Mouse (Mus musculus) ES-Bruce4 (cell line): ENCODE results near the gene Dlg4. TPM values are rescaled to one million over a fixed set of nuclear protein-coding genes. Genes with fewer than 3 reads are reported as not detected.

Source experiments
- H3K27ac ChIP-seq: 2 replicates; pipeline ENCODE4 v1.5.1; 2012; ENCODE audit warnings: low read length, inconsistent platforms; ENCODE audit not compliant: insufficient read depth
- H3K27me3 ChIP-seq: 2 replicates; pipeline ENCODE4 v1.6.1; 2012; ENCODE audit warnings: mild to moderate bottlenecking, low read length, inconsistent platforms; ENCODE audit not compliant: control insufficient read depth, poor library complexity, insufficient read depth, severe bottlenecking
- H3K36me3 ChIP-seq: 2 replicates; pipeline ENCODE4 v1.6.1; 2012; ENCODE audit warnings: inconsistent platforms, mild to moderate bottlenecking, low read length, moderate library complexity; ENCODE audit not compliant: control insufficient read depth, poor library complexity, insufficient read depth, severe bottlenecking
- H3K4me1 ChIP-seq: one replicate; pipeline ENCODE4 v1.8.1; 2011; ENCODE audit warnings: low read length; ENCODE audit not compliant: control insufficient read depth, insufficient read depth
- H3K4me3 ChIP-seq: 2 replicates; pipeline ENCODE4 v1.5.1; 2011; ENCODE audit warnings: low read depth, mild to moderate bottlenecking, low read length
- H3K9ac ChIP-seq: 2 replicates; pipeline ENCODE4 v1.6.1; 2012; ENCODE audit warnings: low read depth, mild to moderate bottlenecking, inconsistent platforms; ENCODE audit not compliant: poor library complexity, severe bottlenecking
- H3K9me3 ChIP-seq: replicated peaks from 2 replicates; pipeline ENCODE4 v1.6.1; 2012; ENCODE audit warnings: mild to moderate bottlenecking, low read length, inconsistent platforms; ENCODE audit not compliant: control insufficient read depth, poor library complexity, insufficient read depth, severe bottlenecking
- CTCF ChIP-seq: IDR thresholded peaks from one replicate; pipeline ENCODE4 v1.8.1; 2011; ENCODE audit warnings: low read depth, low read length
- EP300 ChIP-seq: IDR thresholded peaks from 2 replicates; pipeline ENCODE4 v1.6.1; 2011; ENCODE audit warnings: low read depth, low read length; ENCODE audit not compliant: insufficient read depth
- POLR2A ChIP-seq: IDR thresholded peaks from one replicate; pipeline ENCODE4 v1.8.1; 2011; ENCODE audit warnings: low read length; ENCODE audit not compliant: insufficient read depth
- polyA plus RNA-seq: library from polyadenylated mRNA; stranded (reverse); fragments of >200 nt; gene quantifications from 2 replicates; pipeline ENCODE4 v1.2.4, GENCODE M21; 2011; ENCODE audit warnings: low read depth; ENCODE audit not compliant: missing spikeins, insufficient read depth, insufficient read length

Dlg4 gene
- polyA plus RNA-seq, 1 experiment, result 25.7 TPM

GRCm38 (mm10) chr11:69994401-69995090, 22.2 kb upstream of the Dlg4 start:
- no peak overlapping the region for H3K4me3 ChIP-seq
- no peaks in the 10 kb centered on the region for H3K27me3 ChIP-seq
- H3K4me1 ChIP-seq, result no peaks in the 10 kb centered on the region

GRCm38 (mm10) chr11:69995391-69995960, 21.3 kb upstream of the Dlg4 start, which contains the start of gene Phf23:
TSS of gene Phf23 (plus strand) at chr11:69995777.
- Histone ChIP-seq H3K27ac (peak within 1 kb of the TSS; percentile 13), H3K4me1 (no peaks in the 10 kb centered on the region), H3K9ac (peak within 1 kb of the TSS; percentile 97), H3K4me3 (peak within 1 kb of the TSS; percentile 80), H3K27me3 (no peaks in the 10 kb centered on the region), H3K9me3 (no peaks in the 10 kb centered on the region), H3K36me3 (peaks cover 26% of the 10 kb centered on the region)
- TF ChIP-seq EP300 (no peak), POLR2A (peak; percentile 74)

More at GRCm38 (mm10) chr11:69994401-69995090, 22.2 kb upstream of the Dlg4 start:
- Histone ChIP-seq H3K36me3 (peaks cover 21% of the 10 kb centered on the region), H3K9ac (no peak overlapping the region), H3K9me3 (no peaks in the 10 kb centered on the region), H3K27ac (no peak overlapping the region)
- TF ChIP-seq CTCF, result peak; percentile 30
- TF ChIP-seq POLR2A, result no peak
- TF ChIP-seq EP300, result no peak

- peak overlapping the region; percentile 80 for H3K4me3 ChIP-seq
- peak overlapping the region; percentile 66 for H3K27ac ChIP-seq
- no peak for TF ChIP-seq POLR2A
- TF ChIP-seq EP300, result no peak
- no peak for TF ChIP-seq CTCF
- H3K36me3 ChIP-seq, result peaks cover 26% of the 10 kb centered on the region
- no peaks in the 10 kb centered on the region for H3K9me3 ChIP-seq
- no peaks in the 10 kb centered on the region for H3K27me3 ChIP-seq
- no peaks in the 10 kb centered on the region for H3K4me1 ChIP-seq
- H3K9ac ChIP-seq, result peak overlapping the region; percentile 97
These were observed 20.3 kb upstream of the Dlg4 start for GRCm38 (mm10) chr11:69996161-69997061.

- no peaks in the 10 kb centered on the region for H3K27me3 ChIP-seq
- peak overlapping the region; percentile 97 for H3K9ac ChIP-seq
- no peaks in the 10 kb centered on the region for H3K9me3 ChIP-seq
- peaks cover 26% of the 10 kb centered on the region for H3K36me3 ChIP-seq
- H3K4me1 ChIP-seq, result no peaks in the 10 kb centered on the region
- H3K27ac ChIP-seq, result peak overlapping the region; percentile 66; the same call in 1 of the 2 replicates
- TF ChIP-seq EP300, result no peak
- TF ChIP-seq POLR2A, result peak; percentile 28
- peak overlapping the region; percentile 80 for H3K4me3 ChIP-seq
These were observed 19.7 kb upstream of the Dlg4 start for GRCm38 (mm10) chr11:69997070-69997509.

GRCm38 (mm10) chr11:69998567-69999491, 17.9 kb upstream of the Dlg4 start:
- peak; percentile 45 for TF ChIP-seq CTCF
- TF ChIP-seq POLR2A, result no peak
- no peak for TF ChIP-seq EP300
- H3K4me1 ChIP-seq, result no peaks in the 10 kb centered on the region

More at GRCm38 (mm10) chr11:69998567-69999491, 17.9 kb upstream of the Dlg4 start:
- peaks cover 26% of the 10 kb centered on the region for H3K36me3 ChIP-seq
- H3K27me3 ChIP-seq, result no peaks in the 10 kb centered on the region
- H3K9me3 ChIP-seq, result no peaks in the 10 kb centered on the region
- no peak overlapping the region for H3K27ac ChIP-seq
- no peak overlapping the region for H3K9ac ChIP-seq
- H3K4me3 ChIP-seq, result no peak overlapping the region
